Mouse (Mus musculus) hindbrain, embryonic 13.5 days (tissue): Measurements from ENCODE around the gene Crim1. TPM values are rescaled to one million over a fixed set of nuclear protein-coding genes. Genes with fewer than 3 reads are reported as not detected.

Source experiments
- ATAC-seq: fragments of 200-750 bp; cut with Nextera tagmentation; 2 replicates; pipeline ENCODE4 v1.8.0; 2017; ENCODE audit warnings: moderate TSS enrichment; ENCODE audit not compliant: low FRiP score
- H3K27ac ChIP-seq: fragments of 300-500 bp; sonication (generic); 2 replicates; pipeline ENCODE4 v1.5.1; 2015; ENCODE audit warnings: inconsistent platforms, mild to moderate bottlenecking, moderate library complexity
- H3K27me3 ChIP-seq: fragments of 300-500 bp; sonication (generic); 2 replicates; pipeline ENCODE4 v1.6.1; 2015; ENCODE audit warnings: mild to moderate bottlenecking, inconsistent platforms
- H3K36me3 ChIP-seq: fragments of 300-500 bp; sonication (generic); 2 replicates; pipeline ENCODE4 v1.6.1; 2015; ENCODE audit warnings: mild to moderate bottlenecking, inconsistent platforms
- H3K4me1 ChIP-seq: fragments of 300-500 bp; sonication (generic); replicated peaks from 2 replicates; pipeline ENCODE4 v1.6.1; 2015; ENCODE audit warnings: inconsistent platforms
- H3K4me2 ChIP-seq: fragments of 300-500 bp; sonication (generic); 2 replicates; pipeline ENCODE4 v1.6.1; 2015; ENCODE audit warnings: inconsistent platforms, mild to moderate bottlenecking, moderate library complexity
- H3K4me3 ChIP-seq: fragments of 300-500 bp; sonication (generic); 2 replicates; pipeline ENCODE4 v1.5.1; 2015; ENCODE audit warnings: mild to moderate bottlenecking, inconsistent platforms
- H3K9ac ChIP-seq: fragments of 300-500 bp; sonication (generic); 2 replicates; pipeline ENCODE4 v1.6.1; 2015; ENCODE audit warnings: mild to moderate bottlenecking, inconsistent platforms
- H3K9me3 ChIP-seq: fragments of 300-500 bp; sonication (generic); 2 replicates; pipeline ENCODE4 v1.6.1; 2016; ENCODE audit warnings: inconsistent platforms
- WGBS: fragments of 180-500 bp; shearing (Covaris S2); methylation state at CpG from one replicate; pipeline ENCODE4 v1.1.7; 2015; 5-methylcytosine and 5-hydroxymethylcytosine counted together
- polyA plus RNA-seq: library from polyadenylated mRNA; unstranded; fragments of >200 nt; fragmentation: Nextera tagmentation; extraction: Ambion mirVana; gene quantifications from 2 replicates; pipeline ENCODE4 v1.2.1, GENCODE M21; 2015

Crim1 gene
- polyA plus RNA-seq, 1 experiment from 2014 or later: 10.4 TPM

DNA sequence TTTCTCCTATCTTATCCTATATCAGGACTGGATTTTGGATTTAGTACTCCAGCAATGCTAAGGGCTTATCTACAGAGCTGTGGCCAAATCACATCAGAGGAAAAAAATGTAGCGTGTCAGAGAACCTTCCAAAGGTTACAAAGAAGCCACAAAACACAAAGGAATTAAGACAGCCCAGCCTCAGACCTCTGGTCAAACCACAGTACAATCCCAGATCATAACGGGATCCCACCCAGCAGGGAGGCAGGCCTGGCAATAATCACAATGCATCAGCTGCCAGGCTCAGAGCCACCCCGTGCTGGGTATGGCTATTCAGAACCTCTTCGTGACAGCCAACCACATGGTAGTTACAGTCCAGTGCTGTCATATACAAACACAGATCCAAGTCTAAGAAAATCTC, 201.7 kb downstream of the Crim1 start:
- Histone ChIP-seq H3K27ac (no peak overlapping the region), H3K9me3 (no peaks in the 10 kb centered on the region), H3K36me3 (peaks cover 24% of the 10 kb centered on the region), H3K9ac (no peak overlapping the region), H3K27me3 (no peaks in the 10 kb centered on the region), H3K4me1 (0 out of 2 replicates have a peak, but pooled peaks cover 3% of the 10 kb centered on the region), H3K4me2 (no peak overlapping the region), H3K4me3 (no peak overlapping the region)
- ATAC-seq: no peak
- WGBS: 46% methylated on average over 4 of the region's 4 CpGs

DNA sequence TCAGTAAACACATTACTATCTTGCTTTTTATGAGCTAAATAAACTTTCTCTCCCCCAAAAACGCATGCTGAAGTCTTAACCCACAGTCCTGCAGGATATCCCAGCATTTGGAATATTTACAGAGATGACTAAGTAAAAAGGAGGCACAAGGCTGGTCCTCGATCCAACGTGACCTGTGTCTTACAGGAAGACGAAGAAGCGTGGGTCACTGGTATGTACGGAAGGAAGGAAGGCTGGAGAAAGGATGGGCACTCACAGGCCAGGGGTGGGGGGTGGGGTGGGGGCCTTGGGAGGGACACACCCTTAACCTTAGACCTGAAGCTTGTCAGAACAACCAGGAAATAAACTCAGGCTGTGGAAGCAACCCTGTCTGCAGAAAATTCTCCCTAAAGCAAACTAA, 202.1 kb downstream of the Crim1 start:
- no peak overlapping the region for H3K9ac ChIP-seq
- no peaks in the 10 kb centered on the region for H3K27me3 ChIP-seq
- H3K4me1 ChIP-seq: 0 out of 2 replicates have a peak, but pooled peaks cover 3% of the 10 kb centered on the region
- WGBS: 86% methylated on average over 6 of the region's 6 CpGs
- no peak overlapping the region for H3K4me3 ChIP-seq
- H3K27ac ChIP-seq: no peak overlapping the region
- no peak overlapping the region for H3K4me2 ChIP-seq
- no peaks in the 10 kb centered on the region for H3K9me3 ChIP-seq
- no peak for ATAC-seq
- peaks cover 24% of the 10 kb centered on the region for H3K36me3 ChIP-seq

DNA sequence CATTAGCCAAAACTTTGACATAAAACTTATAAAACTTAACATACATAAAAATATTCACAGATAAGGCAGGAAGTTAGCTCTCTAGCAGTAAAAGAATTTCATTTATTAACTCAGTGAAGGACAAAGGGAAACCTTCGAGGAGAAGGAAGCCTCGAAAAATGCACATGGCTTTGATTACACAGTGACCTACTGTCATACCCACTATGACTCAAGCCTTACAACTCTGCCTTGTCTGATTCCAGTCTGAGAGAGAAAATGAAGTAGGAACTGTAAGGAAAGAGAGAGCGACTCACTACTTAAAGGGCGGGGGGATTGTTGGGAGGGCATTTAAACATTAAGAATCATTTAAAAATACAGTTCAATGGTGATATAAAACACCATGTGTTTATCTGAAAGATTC, 203.2 kb downstream of the Crim1 start:
- ATAC-seq: no peak
- H3K4me1 ChIP-seq: 0 out of 2 replicates have a peak, but pooled peaks cover 3% of the 10 kb centered on the region
- H3K4me2 ChIP-seq: no peak overlapping the region
- peaks cover 24% of the 10 kb centered on the region for H3K36me3 ChIP-seq
- H3K27ac ChIP-seq: no peak overlapping the region
- H3K9me3 ChIP-seq: no peaks in the 10 kb centered on the region
- no peak overlapping the region for H3K9ac ChIP-seq
- 84% methylated on average over 4 of the region's 4 CpGs for WGBS
- H3K4me3 ChIP-seq: no peak overlapping the region
- no peaks in the 10 kb centered on the region for H3K27me3 ChIP-seq

DNA sequence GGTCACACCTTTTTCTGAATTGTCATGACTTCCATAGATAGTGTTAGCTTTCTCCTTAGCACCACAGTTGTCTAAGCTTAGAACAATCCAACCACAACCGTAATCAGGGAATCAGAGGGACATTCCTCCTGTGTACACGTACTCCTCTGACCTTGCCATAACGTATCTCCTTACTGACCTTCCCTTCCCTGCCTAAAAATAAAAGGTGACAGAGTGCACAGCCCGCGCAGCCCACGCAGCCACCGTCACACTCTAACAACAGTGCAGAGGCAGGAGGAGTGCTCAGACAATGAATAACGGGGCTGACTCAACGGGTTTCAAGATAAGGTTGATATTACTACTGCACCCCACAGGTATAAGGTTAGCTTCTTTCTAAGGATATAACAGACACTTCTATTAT, 203.8 kb downstream of the Crim1 start:
- Histone ChIP-seq H3K9ac (no peak overlapping the region), H3K36me3 (peaks cover 24% of the 10 kb centered on the region), H3K4me2 (no peak overlapping the region), H3K4me1 (peaks cover 3% of the 10 kb centered on the region; the same call in 1 of the 2 replicates), H3K9me3 (no peaks in the 10 kb centered on the region), H3K4me3 (no peak overlapping the region), H3K27me3 (no peaks in the 10 kb centered on the region), H3K27ac (no peak overlapping the region)
- 95% methylated on average over 9 of the region's 9 CpGs for WGBS
- ATAC-seq: no peak

DNA sequence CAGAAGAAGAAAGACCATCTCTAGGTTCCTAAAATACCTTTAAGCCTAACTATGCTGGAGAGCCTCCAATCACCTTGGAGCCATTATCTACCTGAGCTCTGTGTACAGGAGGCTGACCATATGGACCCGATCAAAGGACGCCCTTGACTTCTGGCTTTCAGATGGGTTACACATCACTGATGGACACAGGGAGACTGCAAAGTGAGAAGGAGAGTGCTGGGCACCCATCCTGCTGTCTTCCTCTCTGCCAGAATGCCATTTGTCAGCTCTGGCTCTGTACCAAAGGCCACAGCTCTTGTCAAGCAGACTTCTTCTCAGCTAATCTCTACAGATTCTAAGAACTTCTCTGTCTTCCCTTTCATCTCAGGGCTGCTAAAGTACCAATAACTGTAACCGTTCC, 205.3 kb downstream of the Crim1 start:
- no peak overlapping the region for H3K4me3 ChIP-seq
- peaks cover 21% of the 10 kb centered on the region for H3K36me3 ChIP-seq
- H3K27me3 ChIP-seq: no peaks in the 10 kb centered on the region
- no peak overlapping the region for H3K4me2 ChIP-seq
- H3K27ac ChIP-seq: no peak overlapping the region
- 98% methylated on average over 3 of the region's 3 CpGs for WGBS
- H3K9ac ChIP-seq: no peak overlapping the region
- H3K9me3 ChIP-seq: no peaks in the 10 kb centered on the region
- H3K4me1 ChIP-seq: peaks cover 8% of the 10 kb centered on the region; the same call in 1 of the 2 replicates
- no peak for ATAC-seq

DNA sequence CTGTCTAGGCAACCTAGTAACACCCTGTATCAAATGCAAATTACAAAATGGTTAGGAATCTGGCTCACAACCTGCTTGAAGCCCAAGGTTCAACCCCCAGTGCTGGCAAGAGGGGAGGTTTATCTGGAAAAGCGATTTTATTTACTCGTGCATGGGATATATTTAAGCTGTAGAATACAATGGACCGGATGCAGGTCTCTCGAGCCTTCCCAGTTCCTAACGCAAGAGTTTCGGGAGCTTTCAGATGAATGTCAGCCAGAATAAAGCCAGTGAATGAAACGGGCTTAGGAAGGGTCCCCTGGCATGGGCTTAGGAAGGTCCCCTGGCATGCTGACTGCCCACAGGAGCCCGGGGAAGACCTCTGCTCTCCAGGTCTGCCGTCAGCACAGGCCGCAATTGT, 206.8 kb downstream of the Crim1 start:
- Histone ChIP-seq H3K4me3 (no peak overlapping the region), H3K27me3 (no peaks in the 10 kb centered on the region), H3K9ac (no peak overlapping the region), H3K9me3 (no peaks in the 10 kb centered on the region), H3K27ac (no peak overlapping the region), H3K4me2 (no peak overlapping the region), H3K4me1 (peaks cover 11% of the 10 kb centered on the region; the same call in 1 of the 2 replicates), H3K36me3 (peaks cover 17% of the 10 kb centered on the region)
- WGBS: 88% methylated on average over 10 of the region's 10 CpGs
- no peak for ATAC-seq

DNA sequence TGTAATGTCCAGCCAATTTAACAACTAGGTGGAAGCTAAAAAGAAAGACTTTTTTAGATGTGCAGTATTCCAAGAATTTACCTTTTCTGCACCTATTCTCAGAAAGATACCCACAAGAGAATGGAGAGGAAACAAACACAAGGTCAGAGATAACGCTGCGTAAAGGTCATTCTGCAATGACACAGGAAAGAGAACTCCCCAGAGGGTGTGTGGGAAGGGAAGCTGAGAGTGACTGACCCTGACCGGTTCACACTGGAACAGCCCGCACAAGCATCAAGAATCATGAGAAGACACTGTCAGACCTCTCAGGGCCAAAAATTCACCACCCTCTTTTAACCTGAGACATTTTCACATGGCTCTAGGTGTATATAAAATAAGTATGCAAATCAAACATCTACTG, 207.5 kb downstream of the Crim1 start:
- no peak overlapping the region for H3K9ac ChIP-seq
- peaks cover 11% of the 10 kb centered on the region; the same call in 1 of the 2 replicates for H3K4me1 ChIP-seq
- WGBS: 63% methylated on average over 4 of the region's 4 CpGs
- H3K27ac ChIP-seq: no peak overlapping the region
- peaks cover 13% of the 10 kb centered on the region for H3K36me3 ChIP-seq
- no peaks in the 10 kb centered on the region for H3K27me3 ChIP-seq
- no peak overlapping the region for H3K4me3 ChIP-seq
- no peak for ATAC-seq
- H3K4me2 ChIP-seq: no peak overlapping the region
- no peaks in the 10 kb centered on the region for H3K9me3 ChIP-seq

DNA sequence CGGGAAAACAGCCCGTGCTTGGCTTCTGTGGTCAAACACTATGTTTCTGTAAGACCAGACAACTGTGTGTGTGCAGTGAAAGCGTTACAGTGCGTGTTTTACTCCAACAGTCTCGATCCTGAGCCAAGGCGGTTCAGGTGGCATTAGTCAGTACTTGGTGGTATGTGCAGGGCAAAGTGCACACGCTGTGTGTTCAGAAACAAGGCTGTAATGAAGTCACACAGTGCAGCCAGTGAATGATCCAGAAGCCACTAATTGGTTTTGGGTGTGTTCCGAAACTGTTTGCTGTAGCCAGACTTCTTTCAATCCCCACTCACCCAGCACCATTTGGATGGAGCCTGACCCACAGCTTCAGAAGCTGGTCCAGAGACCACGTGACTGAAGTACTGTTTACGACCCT, 208.3 kb downstream of the Crim1 start:
- 82% methylated on average over 10 of the region's 10 CpGs for WGBS
- Histone ChIP-seq H3K27me3 (no peaks in the 10 kb centered on the region), H3K4me3 (no peak overlapping the region), H3K4me2 (no peak overlapping the region), H3K9me3 (no peaks in the 10 kb centered on the region), H3K27ac (no peak overlapping the region), H3K9ac (no peak overlapping the region), H3K36me3 (peaks cover 11% of the 10 kb centered on the region), H3K4me1 (peaks cover 11% of the 10 kb centered on the region; the same call in 1 of the 2 replicates)
- no peak for ATAC-seq

DNA sequence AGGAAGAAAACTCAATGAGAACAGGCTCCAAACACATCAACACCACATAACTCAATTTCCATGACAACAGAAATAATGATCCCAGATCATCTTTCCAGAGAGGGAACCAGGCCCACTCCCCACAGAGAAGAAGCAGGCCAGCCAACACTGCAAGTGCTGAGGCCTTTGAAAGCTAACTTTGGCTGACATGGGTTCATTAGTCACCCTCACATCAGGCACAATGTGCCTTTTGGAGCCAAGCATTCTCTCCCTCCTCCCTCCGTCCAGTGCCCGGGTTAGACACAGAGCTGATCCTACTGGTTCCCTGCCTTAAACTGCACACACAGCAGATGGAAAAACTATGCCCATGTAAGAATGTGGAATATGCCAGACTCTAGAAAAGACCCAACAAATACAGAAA, 209.9 kb downstream of the Crim1 start:
- Histone ChIP-seq H3K4me1 (peaks cover 16% of the 10 kb centered on the region; the same call in 1 of the 2 replicates), H3K4me2 (no peak overlapping the region), H3K36me3 (no peaks in the 10 kb centered on the region; the same call in 1 of the 2 replicates), H3K4me3 (no peak overlapping the region), H3K27ac (no peak overlapping the region), H3K9ac (no peak overlapping the region), H3K27me3 (no peaks in the 10 kb centered on the region), H3K9me3 (no peaks in the 10 kb centered on the region)
- ATAC-seq: peak; percentile 67
- 15% methylated on average over 2 of the region's 2 CpGs for WGBS

DNA sequence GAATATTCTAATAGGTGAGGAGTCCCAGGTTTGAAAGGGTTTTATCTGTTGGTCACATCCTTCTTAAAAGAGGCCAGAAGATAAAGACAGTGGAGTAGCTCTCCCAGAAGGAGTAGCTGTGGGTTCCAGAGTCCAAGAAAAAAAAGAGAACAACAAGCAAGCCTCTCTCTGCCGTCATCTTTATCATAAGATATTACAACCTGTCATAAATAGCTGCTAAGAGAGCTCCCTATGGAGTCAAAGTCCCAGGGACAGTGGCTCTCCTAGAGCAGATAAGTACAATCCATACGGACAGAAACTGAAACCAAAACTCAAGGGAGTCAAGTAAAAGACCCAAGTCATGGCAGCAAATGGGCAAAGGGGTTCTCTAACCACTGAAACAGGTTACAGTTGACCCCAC, 215.2 kb downstream of the Crim1 start:
- H3K4me1 ChIP-seq: peaks cover 28% of the 10 kb centered on the region
- no peak overlapping the region for H3K4me2 ChIP-seq
- 84% methylated on average over 2 of the region's 2 CpGs for WGBS
- H3K9me3 ChIP-seq: no peaks in the 10 kb centered on the region
- H3K27me3 ChIP-seq: no peaks in the 10 kb centered on the region
- H3K4me3 ChIP-seq: no peak overlapping the region
- H3K9ac ChIP-seq: no peak overlapping the region
- no peaks in the 10 kb centered on the region for H3K36me3 ChIP-seq
- no peak overlapping the region for H3K27ac ChIP-seq
- ATAC-seq: no peak

DNA sequence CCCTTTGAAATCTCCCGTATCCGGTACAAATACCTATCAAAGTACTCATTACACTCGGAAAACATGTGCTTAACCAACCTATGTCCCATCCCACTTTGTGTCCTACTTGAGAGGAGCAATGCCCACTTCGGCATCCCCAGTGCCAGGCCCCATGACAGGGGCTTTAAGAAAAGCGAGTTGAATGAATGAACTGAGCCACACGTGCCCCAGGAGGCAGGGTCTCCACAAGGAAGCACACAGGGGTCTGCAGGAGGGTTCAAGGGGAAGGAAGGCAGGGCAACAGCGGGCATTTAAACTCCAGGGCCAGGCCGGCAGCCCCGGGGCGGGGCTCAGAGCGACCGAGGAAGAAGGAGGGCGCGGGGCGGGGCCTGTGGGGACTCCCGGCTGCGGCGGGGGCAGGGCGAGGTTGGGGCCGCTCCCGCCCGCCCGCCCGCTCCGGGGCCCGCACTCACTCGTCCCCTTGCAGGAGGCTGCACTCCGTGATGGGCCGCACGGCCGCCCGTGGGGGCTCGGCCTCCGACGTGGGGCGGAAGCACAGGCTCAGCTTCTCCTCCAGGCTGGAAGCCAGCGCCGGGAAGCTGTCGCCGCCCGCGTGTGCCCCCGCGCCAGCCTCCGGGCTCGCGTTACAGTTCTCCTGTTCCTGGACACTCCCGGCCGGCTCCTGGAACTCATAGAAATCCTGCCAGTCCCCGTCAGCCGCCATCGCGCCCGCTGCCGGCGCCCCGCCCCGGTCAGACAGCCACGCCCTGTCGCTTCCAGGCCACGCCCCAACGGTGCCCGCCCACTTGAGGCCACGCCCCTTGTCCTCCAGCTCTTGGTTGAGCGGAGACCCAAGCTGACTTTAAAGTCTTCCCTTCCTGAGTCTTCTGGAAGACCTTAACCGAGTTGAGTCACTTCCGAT, 217.6 kb downstream of the Crim1 start, which contains the start of gene Fez2:
Fez2 (minus strand) TSS at position 772 of the 901 bp plus-strand sequence.
- Histone ChIP-seq H3K9ac (peak within 1 kb of the TSS; percentile 93), H3K27me3 (no peaks in the 10 kb centered on the region), H3K4me1 (peaks cover 23% of the 10 kb centered on the region), H3K27ac (peak within 1 kb of the TSS; percentile 88), H3K36me3 (no peaks in the 10 kb centered on the region), H3K4me2 (peak within 1 kb of the TSS; percentile 74), H3K4me3 (peak within 1 kb of the TSS; percentile 92), H3K9me3 (no peaks in the 10 kb centered on the region)
- WGBS: 1% methylated on average over 53 of the region's 67 CpGs
- peak; percentile 94 for ATAC-seq

DNA sequence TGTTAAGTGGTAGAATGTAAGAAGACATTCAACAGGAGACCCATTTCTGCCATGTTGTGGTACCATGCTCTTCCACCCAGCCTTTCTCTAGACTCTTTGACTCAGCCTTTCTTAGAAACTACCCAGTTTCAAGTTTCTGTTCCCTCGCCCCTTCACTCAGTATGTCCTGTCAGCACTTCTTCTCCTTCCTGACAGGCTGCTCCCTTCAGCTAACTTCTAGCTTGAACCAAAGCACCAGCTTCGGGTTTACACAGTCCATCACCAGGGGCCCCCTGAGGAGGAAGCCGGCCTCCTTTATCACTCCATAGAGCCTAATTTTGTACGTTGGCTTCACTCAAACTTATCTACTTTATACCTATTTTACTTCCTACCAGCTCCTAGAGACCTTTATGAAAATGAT, 219.2 kb downstream of the Crim1 start:
- no peak for ATAC-seq
- H3K4me2 ChIP-seq: no peak overlapping the region
- H3K9me3 ChIP-seq: no peaks in the 10 kb centered on the region
- peaks cover 23% of the 10 kb centered on the region for H3K4me1 ChIP-seq
- 87% methylated on average over 4 of the region's 4 CpGs for whole genome bisulfite sequencing
- H3K27me3 ChIP-seq: no peaks in the 10 kb centered on the region
- H3K36me3 ChIP-seq: no peaks in the 10 kb centered on the region
- no peak overlapping the region for H3K27ac ChIP-seq
- H3K4me3 ChIP-seq: no peak overlapping the region
- H3K9ac ChIP-seq: no peak overlapping the region

DNA sequence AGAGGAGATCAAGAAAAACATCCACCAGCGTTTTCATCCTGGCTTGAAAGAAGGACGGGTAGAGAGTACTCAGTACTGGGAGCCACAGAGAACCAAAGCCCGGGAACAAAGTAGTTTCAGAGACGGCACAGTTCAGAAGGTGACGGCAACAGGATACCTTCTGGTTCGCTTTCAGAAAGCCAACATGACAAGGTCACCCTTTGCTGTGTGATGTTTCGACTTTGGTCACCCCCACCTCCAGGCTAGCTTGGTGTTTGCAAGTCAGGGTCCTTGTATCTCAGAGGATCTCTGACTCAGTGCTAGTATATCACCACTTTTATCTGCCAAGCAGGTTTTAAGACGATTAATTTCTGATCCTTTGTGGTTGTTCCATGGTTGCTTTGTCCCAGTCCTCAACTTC, 225.0 kb downstream of the Crim1 start:
- no peak for ATAC-seq

More for the DNA sequence above, 225.0 kb downstream of the Crim1 start:
- WGBS: 75% methylated on average over 8 of the region's 8 CpGs
- H3K9me3 ChIP-seq: no peaks in the 10 kb centered on the region
- no peak overlapping the region for H3K27ac ChIP-seq
- H3K4me2 ChIP-seq: no peak overlapping the region
- H3K4me3 ChIP-seq: no peak overlapping the region
- H3K9ac ChIP-seq: no peak overlapping the region
- H3K27me3 ChIP-seq: no peaks in the 10 kb centered on the region
- no peaks in the 10 kb centered on the region for H3K4me1 ChIP-seq
- no peaks in the 10 kb centered on the region for H3K36me3 ChIP-seq
